Mouse (Mus musculus): ENCODE measurements around the gene Elp5. TPM values are rescaled to one million over a fixed set of nuclear protein-coding genes. Genes with fewer than 3 reads are reported as not detected.

Elp5 gene
- polyA plus RNA-seq, 1 experiment from 2014 or later = 129 TPM

DNA sequence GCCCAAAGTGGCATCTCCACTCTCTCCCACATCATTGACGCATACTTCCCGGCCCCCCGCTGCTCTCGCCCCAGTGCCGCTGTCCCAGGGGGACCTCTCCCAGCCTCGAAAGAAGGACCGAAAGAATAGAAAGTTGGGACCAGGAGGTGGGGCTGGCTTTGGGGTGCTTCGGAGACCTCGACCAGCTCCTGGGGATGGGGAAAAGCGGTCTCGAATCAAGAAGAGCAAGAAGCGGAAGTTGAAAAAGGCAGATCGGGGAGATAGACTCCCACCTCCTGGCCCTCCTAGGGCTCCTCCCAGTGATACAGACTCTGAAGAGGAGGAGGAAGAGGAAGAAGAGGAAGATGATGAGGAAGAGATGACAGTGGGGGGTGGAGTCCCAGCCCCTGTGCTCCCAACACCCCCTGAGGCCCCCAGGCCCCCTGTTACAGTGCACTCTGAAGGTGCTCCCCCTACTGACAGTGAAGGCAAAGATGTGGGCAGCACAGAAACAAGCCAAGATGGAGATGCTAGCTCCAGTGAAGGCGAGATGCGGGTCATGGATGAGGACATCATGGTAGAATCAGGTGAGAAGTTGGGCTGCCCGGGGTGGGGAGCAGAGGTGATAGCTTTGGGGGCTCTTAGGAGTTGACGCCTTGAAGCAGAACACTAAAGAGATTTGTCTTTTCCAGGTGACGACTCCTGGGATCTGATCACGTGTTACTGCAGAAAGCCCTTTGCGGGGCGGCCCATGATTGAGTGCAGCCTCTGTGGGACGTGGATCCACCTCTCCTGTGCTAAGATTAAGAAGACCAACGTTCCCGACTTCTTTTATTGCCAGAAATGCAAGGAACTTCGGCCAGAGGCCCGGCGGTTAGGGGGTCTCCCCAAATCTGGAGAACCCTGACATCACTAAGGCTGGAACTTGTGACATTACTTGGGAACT, 16.5 kb upstream of the Elp5 start:
- Histone ChIP-seq H3K4me2 (replicated peaks) (no peak overlapping the region), H3K9ac (no peak overlapping the region)
- 94% methylated on average over 27 of the region's 27 CpGs for WGBS

DNA sequence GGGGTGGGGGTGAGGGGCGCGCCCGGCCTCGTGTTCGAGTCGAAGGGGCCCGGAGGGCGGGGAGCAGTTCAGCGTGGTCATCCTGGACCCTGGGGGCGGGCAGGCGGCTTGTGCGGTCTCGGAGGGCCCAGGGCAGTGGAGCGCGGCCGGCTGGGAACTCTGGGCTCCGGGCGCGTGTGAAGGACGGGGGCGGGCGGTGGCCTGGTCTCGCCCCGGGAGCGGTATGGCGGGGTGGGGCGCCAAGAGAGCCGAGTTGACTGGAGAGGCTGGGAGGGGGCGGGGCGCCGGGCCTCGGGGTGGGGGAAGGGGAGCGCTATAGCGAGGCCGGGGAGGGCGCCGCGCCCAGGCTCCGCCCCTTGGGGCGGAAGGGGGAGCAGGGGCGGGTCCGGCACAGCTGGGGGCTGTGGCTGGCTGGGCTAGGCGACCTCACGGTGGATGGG, 14.8 kb upstream of the Elp5 start:
- Histone ChIP-seq H3K4me1 (peaks cover 40% of the 10 kb centered on the region), H3K9ac (peak overlapping the region; percentile 96), H3K9me3 (no peaks in the 10 kb centered on the region), H3K27ac (peak overlapping the region; percentile 85), H3K4me2 (replicated peaks) (peak overlapping the region; percentile 68), H3K4me3 (peak overlapping the region; percentile 94), H3K27me3 (replicated peaks) (no peaks in the 10 kb centered on the region), H3K36me3 (peaks cover 38% of the 10 kb centered on the region)
- 1% methylated on average over 33 of the region's 44 CpGs for WGBS
- peak; percentile 18 for ATAC-seq (ENCODE audit: low FRiP score, low read depth)

More for the DNA sequence above, 16.5 kb upstream of the Elp5 start:
- H3K4me1 ChIP-seq = peaks cover 47% of the 10 kb centered on the region
- no peak overlapping the region for H3K27ac ChIP-seq
- no peaks in the 10 kb centered on the region for H3K27me3 ChIP-seq (replicated peaks)
- ATAC-seq (ENCODE audit: low FRiP score, low read depth) = no peak
- H3K9me3 ChIP-seq = no peaks in the 10 kb centered on the region
- no peak overlapping the region for H3K4me3 ChIP-seq
- H3K36me3 ChIP-seq = peaks cover 31% of the 10 kb centered on the region

DNA sequence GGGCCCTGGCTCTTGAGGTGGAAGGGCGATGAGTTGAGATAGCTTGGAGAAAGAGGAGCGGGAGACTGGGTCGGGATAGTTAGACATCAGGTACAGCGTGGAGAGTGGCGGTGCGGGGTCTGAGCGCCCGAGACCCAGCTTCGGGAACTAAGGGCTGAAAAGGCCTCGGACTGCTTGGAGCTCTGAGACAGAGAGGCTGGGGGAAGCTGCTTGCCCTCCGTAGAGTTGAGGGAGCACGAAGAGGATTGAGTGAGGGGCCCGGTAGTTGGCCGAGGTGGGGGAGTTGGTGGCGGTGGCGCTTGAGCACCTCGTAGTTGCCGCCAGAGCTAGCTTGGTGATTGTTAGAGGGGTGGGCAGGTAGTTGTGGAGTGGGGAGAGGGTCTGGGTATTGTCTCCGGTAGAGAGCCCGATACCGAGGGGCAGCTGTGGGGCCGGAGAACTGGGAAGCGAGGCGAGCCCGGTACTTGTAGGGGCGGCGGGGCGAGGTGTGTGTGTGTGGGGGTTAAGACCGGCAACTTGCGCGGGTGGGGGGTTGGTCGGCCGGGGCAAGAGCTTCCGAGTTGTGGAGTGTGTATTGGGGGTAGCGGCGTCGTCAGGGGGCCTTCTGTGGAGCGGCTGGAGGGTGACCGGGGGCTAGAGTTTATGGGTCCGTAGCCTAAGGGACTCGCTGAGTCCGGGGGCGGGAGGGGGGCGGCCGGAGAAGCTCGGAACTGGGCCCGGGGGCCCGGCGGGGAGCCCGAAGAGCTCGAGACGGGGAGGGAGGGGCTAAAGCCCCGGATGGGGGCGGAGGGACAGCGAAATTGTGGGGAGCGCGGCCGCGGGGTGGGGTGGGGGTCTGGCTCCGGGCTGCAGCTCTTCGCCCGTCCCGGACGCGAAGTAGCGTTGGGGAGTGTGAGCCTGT, 14.1 kb upstream of the Elp5 start:
- Histone ChIP-seq H3K9ac (peak overlapping the region; percentile 96), H3K4me3 (peak overlapping the region; percentile 94), H3K9me3 (no peaks in the 10 kb centered on the region), H3K36me3 (peaks cover 38% of the 10 kb centered on the region), H3K4me1 (peaks cover 33% of the 10 kb centered on the region), H3K27ac (peak overlapping the region; percentile 85), H3K27me3 (replicated peaks) (no peaks in the 10 kb centered on the region), H3K4me2 (replicated peaks) (peak overlapping the region; percentile 68)
- WGBS = 1% methylated on average over 64 of the region's 66 CpGs
- ATAC-seq (ENCODE audit: low FRiP score, low read depth) = peak; percentile 2; the same call in 1 of the 2 replicates

DNA sequence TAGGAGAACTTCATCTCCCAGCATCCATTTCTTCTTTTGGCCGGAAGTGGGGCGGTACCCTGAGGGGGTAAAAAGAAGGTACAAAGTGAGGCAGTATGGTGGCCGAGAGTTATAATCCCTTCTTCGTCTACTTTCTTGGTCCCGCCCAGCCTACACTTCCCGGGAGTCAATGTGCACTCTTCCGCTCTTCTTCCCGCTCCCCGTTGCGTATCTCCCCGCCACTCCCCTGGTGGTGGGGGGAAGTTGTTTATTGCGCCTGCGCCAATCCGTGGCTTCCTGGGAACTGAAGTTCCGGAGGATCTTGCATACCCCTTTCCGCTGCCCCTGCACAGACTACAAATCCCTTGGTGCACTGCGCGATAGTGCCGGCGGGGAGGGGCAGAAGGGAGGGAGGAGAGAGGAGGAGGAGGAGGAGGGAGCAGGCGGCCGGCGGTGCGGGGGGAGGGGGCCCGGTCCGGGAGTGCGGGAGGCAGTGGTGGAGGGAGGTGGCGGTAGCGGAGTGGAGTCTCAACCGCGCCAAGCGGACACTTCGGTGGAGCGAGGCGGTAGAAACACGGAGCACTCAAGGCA, 13.2 kb upstream of the Elp5 start, which contains the start of gene Phf23:
Gene Phf23 (plus strand): TSS at position 387 of the 570 bp plus-strand sequence.
- peaks cover 33% of the 10 kb centered on the region for H3K4me1 ChIP-seq
- peak within 1 kb of the TSS; percentile 68 for H3K4me2 ChIP-seq (replicated peaks)
- H3K36me3 ChIP-seq = peaks cover 38% of the 10 kb centered on the region
- under 1% methylated on average over 36 of the region's 36 CpGs for WGBS
- H3K9ac ChIP-seq = peak within 1 kb of the TSS; percentile 96
- H3K4me3 ChIP-seq = peak within 1 kb of the TSS; percentile 94
- ATAC-seq (ENCODE audit: low FRiP score, low read depth) = peak; percentile 77
- H3K27me3 ChIP-seq (replicated peaks) = no peaks in the 10 kb centered on the region
- peak within 1 kb of the TSS; percentile 85 for H3K27ac ChIP-seq
- H3K9me3 ChIP-seq = no peaks in the 10 kb centered on the region

DNA sequence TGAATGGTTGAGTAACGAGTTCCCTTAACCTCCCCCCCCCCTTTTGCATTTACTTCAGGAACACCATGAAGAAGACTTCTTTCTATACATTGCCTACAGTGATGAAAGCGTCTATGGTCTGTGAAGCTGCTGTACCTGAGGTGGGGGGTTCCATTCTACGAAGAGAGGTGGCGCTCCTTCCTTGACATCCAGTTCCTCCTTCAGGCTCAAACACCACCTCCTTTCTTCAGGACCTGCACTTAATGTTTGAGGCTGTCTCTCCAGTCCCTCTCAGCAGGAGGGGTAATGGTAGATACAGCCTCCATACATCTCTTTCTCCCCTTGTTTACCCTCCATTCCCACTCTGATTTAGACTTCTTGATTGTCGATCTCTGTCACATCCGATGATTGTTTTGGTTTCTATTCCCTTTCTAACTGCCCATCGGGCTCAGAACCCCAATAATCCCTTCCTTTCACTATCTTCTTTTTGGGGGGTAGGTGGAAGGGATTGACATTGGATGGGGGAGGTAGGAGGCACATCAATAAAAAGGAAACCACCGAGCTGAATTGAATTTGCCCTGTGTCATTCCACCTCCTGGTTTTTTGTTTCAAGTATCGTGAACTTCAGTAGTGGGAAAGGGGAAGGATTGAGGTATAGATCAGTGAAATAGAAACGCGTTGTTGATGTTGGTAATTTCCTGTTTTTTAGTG, 12.2 kb upstream of the Elp5 start:
- WGBS = 89% methylated on average over 11 of the region's 11 CpGs
- no peak overlapping the region for H3K4me3 ChIP-seq

DNA sequence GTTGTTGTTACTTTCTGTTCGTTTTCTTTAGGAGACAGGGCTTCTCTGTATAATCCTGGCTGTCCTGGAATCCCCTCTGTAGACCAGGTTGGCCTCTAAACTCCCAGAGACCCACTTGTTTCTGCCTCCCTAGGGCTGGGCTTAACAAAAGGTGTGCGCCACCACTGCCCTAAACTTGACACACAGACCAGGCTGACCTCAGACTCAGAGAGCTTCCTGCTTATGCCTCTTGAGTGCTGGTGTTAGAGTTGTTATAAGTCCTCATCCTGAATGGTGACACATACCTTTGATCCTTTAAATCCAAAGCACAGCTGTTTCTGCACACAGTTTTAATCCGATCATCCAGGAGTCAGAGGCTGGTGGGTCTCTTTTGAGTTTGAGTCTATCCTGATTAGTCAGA, 10.6 kb upstream of the Elp5 start:
- H3K36me3 ChIP-seq = peaks cover 41% of the 10 kb centered on the region
- H3K27ac ChIP-seq = no peak overlapping the region
- H3K4me1 ChIP-seq = peaks cover 31% of the 10 kb centered on the region
- no peaks in the 10 kb centered on the region for H3K9me3 ChIP-seq
- no peak overlapping the region for H3K4me3 ChIP-seq
- peak overlapping the region; percentile 72 for H3K4me2 ChIP-seq (replicated peaks)
- H3K9ac ChIP-seq = peak overlapping the region; percentile 90
- 88% methylated on average over 3 of the region's 3 CpGs for WGBS
- no peak for ATAC-seq (ENCODE audit: low FRiP score, low read depth)
- no peaks in the 10 kb centered on the region for H3K27me3 ChIP-seq (replicated peaks)

More for the DNA sequence above, 12.2 kb upstream of the Elp5 start:
- Histone ChIP-seq H3K27ac (no peak overlapping the region), H3K9me3 (no peaks in the 10 kb centered on the region), H3K27me3 (replicated peaks) (no peaks in the 10 kb centered on the region), H3K36me3 (peaks cover 41% of the 10 kb centered on the region), H3K9ac (no peak overlapping the region), H3K4me1 (peaks cover 33% of the 10 kb centered on the region), H3K4me2 (replicated peaks) (peak overlapping the region; percentile 68; the same call in 1 of the 2 replicates)
- no peak for ATAC-seq (ENCODE audit: low FRiP score, low read depth)

DNA sequence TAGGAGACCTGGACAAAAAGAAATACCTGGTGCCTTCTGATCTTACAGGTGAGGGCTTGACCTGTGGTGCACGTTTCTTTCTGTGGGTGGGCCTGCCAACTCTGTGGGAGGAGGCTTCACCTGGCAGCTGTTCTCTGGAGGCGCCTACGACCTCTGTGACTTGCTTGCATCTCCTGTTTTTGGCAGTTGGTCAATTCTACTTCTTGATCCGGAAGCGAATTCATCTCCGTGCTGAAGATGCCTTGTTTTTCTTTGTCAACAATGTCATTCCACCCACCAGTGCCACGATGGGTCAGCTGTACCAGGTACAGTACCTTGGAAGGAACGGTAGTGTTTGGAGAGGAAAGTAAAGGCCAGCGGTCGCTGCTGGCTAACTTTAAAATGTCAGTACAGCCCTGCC, 10.1 kb upstream of the Elp5 start:
- WGBS = 89% methylated on average over 10 of the region's 10 CpGs
- no peak for ATAC-seq (ENCODE audit: low FRiP score, low read depth)
- H3K27me3 ChIP-seq (replicated peaks) = no peaks in the 10 kb centered on the region
- peaks cover 44% of the 10 kb centered on the region for H3K36me3 ChIP-seq
- peak overlapping the region; percentile 76 for H3K4me3 ChIP-seq
- H3K9me3 ChIP-seq = no peaks in the 10 kb centered on the region
- H3K27ac ChIP-seq = no peak overlapping the region
- H3K9ac ChIP-seq = peak overlapping the region; percentile 90
- H3K4me2 ChIP-seq (replicated peaks) = peak overlapping the region; percentile 72
- peaks cover 26% of the 10 kb centered on the region for H3K4me1 ChIP-seq

DNA sequence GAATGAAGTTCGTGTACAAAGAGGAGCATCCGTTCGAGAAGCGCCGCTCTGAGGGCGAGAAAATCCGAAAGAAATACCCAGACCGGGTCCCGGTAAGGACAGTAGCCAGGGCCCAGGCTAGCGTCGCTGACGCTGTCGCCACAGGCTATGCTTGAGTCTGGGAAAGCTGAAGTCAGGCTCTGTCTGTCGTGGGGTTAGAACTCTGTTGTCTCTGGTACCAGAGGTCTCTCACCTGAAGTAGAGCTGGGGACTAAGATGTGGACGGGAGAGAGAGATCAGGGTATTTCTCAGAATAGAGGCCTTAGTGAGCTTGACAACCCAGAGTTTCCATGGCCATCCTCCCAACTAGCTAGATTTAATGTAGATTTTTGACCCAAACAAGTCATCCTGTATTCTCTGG, 9.4 kb upstream of the Elp5 start:
- Histone ChIP-seq H3K9me3 (no peaks in the 10 kb centered on the region), H3K4me3 (peak overlapping the region; percentile 76), H3K9ac (peak overlapping the region; percentile 90), H3K27ac (peak overlapping the region; percentile 75), H3K27me3 (replicated peaks) (no peaks in the 10 kb centered on the region), H3K36me3 (peaks cover 50% of the 10 kb centered on the region), H3K4me1 (peaks cover 23% of the 10 kb centered on the region), H3K4me2 (replicated peaks) (peak overlapping the region; percentile 72)
- under 1% methylated on average over 15 of the region's 15 CpGs for WGBS
- peak; percentile 19; the same call in 1 of the 2 replicates for ATAC-seq (ENCODE audit: low FRiP score, low read depth)

DNA sequence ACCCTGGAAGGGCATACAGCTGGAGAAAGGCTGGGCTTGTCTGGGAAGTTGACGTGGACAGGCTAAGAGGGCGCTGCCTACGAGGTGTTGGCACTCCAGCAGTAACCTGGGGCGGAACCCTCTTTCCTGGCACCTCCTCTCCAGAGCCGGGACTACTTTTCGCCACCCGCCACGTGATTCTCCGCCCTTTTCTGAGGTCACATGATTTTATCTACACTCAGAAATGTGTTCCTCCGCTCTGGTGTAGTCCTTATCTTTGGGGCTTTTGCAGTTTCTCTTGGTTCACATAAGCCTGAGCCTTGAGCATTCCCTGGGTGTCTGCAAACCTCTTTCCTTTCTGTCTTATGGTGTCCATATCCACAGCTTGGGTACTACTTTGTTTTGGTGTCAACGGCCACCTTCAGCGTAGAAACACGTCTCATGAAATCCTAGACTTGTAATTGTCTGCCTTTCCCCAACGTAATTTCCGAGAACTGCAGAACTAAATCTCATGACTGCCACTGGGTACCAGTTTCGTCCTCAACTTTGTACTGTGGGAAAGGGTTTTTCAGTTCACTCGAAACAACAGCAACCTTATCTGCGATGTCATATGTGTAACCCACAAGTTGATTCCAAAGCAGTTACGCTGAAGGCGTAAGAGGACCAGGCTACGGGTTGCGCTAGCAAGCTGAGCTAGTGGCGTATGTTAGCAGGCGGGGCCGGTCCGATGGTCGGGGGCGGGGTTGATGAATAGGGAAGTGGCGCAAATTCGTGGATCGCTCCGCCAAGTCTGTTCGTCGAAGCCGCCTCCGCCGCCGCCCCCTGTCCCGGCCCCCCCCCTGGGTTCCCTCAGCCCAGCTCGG, 8.8 kb upstream of the Elp5 start, which contains the start of gene Gabarap:
Gene Gabarap (plus strand): TSS at position 294 of the 842 bp plus-strand sequence.
- H3K36me3 ChIP-seq = peaks cover 56% of the 10 kb centered on the region
- under 1% methylated on average over 40 of the region's 40 CpGs for whole genome bisulfite sequencing
- peak; percentile 72 for ATAC-seq (ENCODE audit: low FRiP score, low read depth)

DNA sequence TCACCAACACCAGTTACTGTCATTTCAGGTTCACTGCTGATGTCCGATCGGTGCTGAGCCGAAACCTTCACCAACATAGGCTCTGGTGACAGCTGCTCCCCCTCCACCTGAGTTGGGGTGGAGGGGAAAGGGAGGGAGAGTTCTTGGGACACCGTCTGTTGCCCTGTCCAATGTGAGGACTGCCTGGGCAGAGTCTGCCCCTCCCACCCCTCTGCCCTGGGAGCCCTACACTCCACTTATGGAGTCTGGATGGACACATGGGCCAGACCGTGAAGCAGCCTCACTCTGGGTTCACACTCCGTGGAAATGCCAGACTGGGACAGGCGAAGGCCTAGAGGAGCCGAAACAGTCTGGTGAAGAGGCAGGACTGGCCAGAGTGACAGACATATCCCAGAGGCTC, 7.6 kb upstream of the Elp5 start:
- no peak overlapping the region for H3K27ac ChIP-seq
- ATAC-seq (ENCODE audit: low FRiP score, low read depth) = no peak
- 91% methylated on average over 8 of the region's 8 CpGs for WGBS

More for the DNA sequence above, 8.8 kb upstream of the Elp5 start, which contains the start of gene Gabarap:
- H3K9ac ChIP-seq = peak within 1 kb of the TSS; percentile 90
- no peaks in the 10 kb centered on the region for H3K9me3 ChIP-seq
- H3K27ac ChIP-seq = peak within 1 kb of the TSS; percentile 75
- H3K4me3 ChIP-seq = peak within 1 kb of the TSS; percentile 76
- peaks cover 23% of the 10 kb centered on the region for H3K4me1 ChIP-seq
- H3K4me2 ChIP-seq (replicated peaks) = peak within 1 kb of the TSS; percentile 72
- H3K27me3 ChIP-seq (replicated peaks) = no peaks in the 10 kb centered on the region

More for the DNA sequence above, 7.6 kb upstream of the Elp5 start:
- Histone ChIP-seq H3K9me3 (no peaks in the 10 kb centered on the region), H3K4me3 (no peak overlapping the region), H3K9ac (no peak overlapping the region), H3K36me3 (peaks cover 62% of the 10 kb centered on the region), H3K4me2 (replicated peaks) (no peak overlapping the region), H3K27me3 (replicated peaks) (no peaks in the 10 kb centered on the region), H3K4me1 (peaks cover 23% of the 10 kb centered on the region)
